14 mouse cellular contexts compared by ENCODE assay signal in genomic region chr4:58085340-58085739, GRCm38 (mm10).
DNase-seq lines count a peak whose midpoint lies in the region; ATAC-seq and TF ChIP-seq lines count a peak whose summit lies in the region.
"Had no signal": no experiment of that assay in that cellular context is flagged by ENCODE, and none has a peak within 500 bp of the region (broad histone marks: within the 10 kb centered on the region; RNA-seq: fewer than 3 reads in every experiment).

No protein-coding gene starts in this region.

- DNase-seq in heart, adult 11 months = peak; percentile 68
- no peak for DNase-seq in heart, postnatal 14 days
- no peak for DNase-seq in liver, postnatal 0 days
- DNase-seq in CH12.LX (ENCODE audit: extremely low read depth) = peak; percentile 17
- DNase-seq in brain, embryonic 14.5 days (ENCODE audit: low read depth) = no peak
- DNase-seq in ovary, postnatal 10 days (ENCODE audit: low spot score) = no peak
- no peak for DNase-seq in spleen, postnatal 14 days (ENCODE audit: low spot score in 2 of 2)
- DNase-seq: cerebellum, adult 8-10 months; heart, postnatal 10 days; lung, postnatal 4 days had no signal

- ATAC-seq in liver, postnatal 0 days = no peak
- no peak for ATAC-seq in liver, embryonic 12.5 days
- ATAC-seq: forebrain, embryonic 13.5 days; midbrain, embryonic 13.5 days; Patski had no signal

- TF ChIP-seq POLR2A in CH12.LX (IDR thresholded peaks at IDR 0.05; ENCODE audit: low read depth, low read length) = no peak
- TF ChIP-seq POLR2A in brain, embryonic 14.5 days (IDR thresholded peaks at IDR 0.05; ENCODE audit: borderline replicate concordance, extremely low read depth, insufficient read depth, insufficient read length, poor library complexity, severe bottlenecking) = no peak

- no peak overlapping the region for H3K27ac ChIP-seq in liver, postnatal 0 days (ENCODE audit: low read depth)
- no peak overlapping the region for H3K27ac ChIP-seq in liver, embryonic 12.5 days
- no peak overlapping the region for H3K27ac ChIP-seq in CH12.LX (ENCODE audit: insufficient read depth, low read depth)
- H3K27ac ChIP-seq: forebrain, embryonic 13.5 days; midbrain, embryonic 13.5 days had no signal

- H3K9ac ChIP-seq in liver, postnatal 0 days (replicated peaks) = no peak overlapping the region
- no peak overlapping the region for H3K9ac ChIP-seq in liver, embryonic 12.5 days
- H3K9ac ChIP-seq in CH12.LX (ENCODE audit: insufficient read depth, low read depth) = no peak overlapping the region
- H3K9ac ChIP-seq: forebrain, embryonic 13.5 days; midbrain, embryonic 13.5 days had no signal

- H3K36me3 ChIP-seq in liver, postnatal 0 days (replicated peaks; ENCODE audit: insufficient read depth, low read length) = no peaks in the 10 kb centered on the region
- H3K36me3 ChIP-seq in liver, embryonic 12.5 days = no peaks in the 10 kb centered on the region; the same call in 1 of the 2 replicates
- H3K36me3 ChIP-seq in CH12.LX (replicated peaks in 1 of 2; ENCODE audit: control insufficient read depth in 1 of 2, insufficient read depth in 1 of 2, low read length in 1 of 2) = no peaks in the 10 kb centered on the region
- H3K36me3 ChIP-seq: midbrain, embryonic 13.5 days had no signal

- no peaks in the 10 kb centered on the region for H3K9me3 ChIP-seq in liver, postnatal 0 days (ENCODE audit: low read length)
- no peaks in the 10 kb centered on the region for H3K9me3 ChIP-seq in liver, embryonic 12.5 days (replicated peaks)
- no peaks in the 10 kb centered on the region for H3K9me3 ChIP-seq in CH12.LX (replicated peaks; ENCODE audit: low read length)
- H3K9me3 ChIP-seq: forebrain, embryonic 13.5 days; midbrain, embryonic 13.5 days had no signal

- in situ Hi-C loops in CH12.LX (cut with MboI; ENCODE audit: low pct_ligation_motif_present, low pct_unique_long_range_greater_than_20kb, low sequenced_read_pairs) = loop anchor here (25.0 kb wide), 1 partner anchor 423 kb away; no protein-coding TSS in a partner anchor

- H3K79me2 ChIP-seq in CH12.LX (replicated peaks; ENCODE audit: control insufficient read depth, extremely low read depth, insufficient read depth, poor library complexity, severe bottlenecking) = no peaks in the 10 kb centered on the region

- intact Hi-C loops in heart, postnatal 14 days (cut with DNase I) = loop anchor here (10.0 kb wide), 1 partner anchor 169 kb away; no protein-coding TSS in a partner anchor

- WGBS in liver, postnatal 0 days (ENCODE audit: insufficient replicate concordance) = 75% methylated on average over 3 of the region's 3 CpGs
- 68% methylated on average over 3 of the region's 3 CpGs for WGBS in liver, embryonic 12.5 days (ENCODE audit: insufficient replicate concordance)

- no peak overlapping the region for H3K4me3 ChIP-seq in liver, postnatal 0 days (ENCODE audit: low read depth, low read length)
- no peak overlapping the region for H3K4me3 ChIP-seq in liver, embryonic 12.5 days
- no peak overlapping the region for H3K4me3 ChIP-seq in CH12.LX (replicated peaks in 1 of 3; ENCODE audit: low read depth in 2 of 3, low read length in 2 of 3, poor library complexity in 1 of 3)
- H3K4me3 ChIP-seq: forebrain, embryonic 13.5 days; midbrain, embryonic 13.5 days had no signal

- TF ChIP-seq EP300 in liver, postnatal 0 days (IDR thresholded peaks at IDR 0.05; ENCODE audit: low read depth) = no peak
- no peak for TF ChIP-seq EP300 in CH12.LX (IDR thresholded peaks at IDR 0.05; ENCODE audit: low read length)

- peak; percentile 25 for TF ChIP-seq CTCF in liver, postnatal 0 days (IDR thresholded peaks at IDR 0.05; ENCODE audit: low read depth)
- peak; percentile 19 to 41; a peak in 3 of 4 replicates for TF ChIP-seq CTCF in CH12.LX (conservative IDR thresholded peaks at IDR 0.05 in 1 of 2, IDR thresholded peaks at IDR 0.05 in 1 of 2; ENCODE audit: low read depth in 2 of 2, low read length in 2 of 2)
- peak; percentile 8; the same call in 1 of the 2 replicates for TF ChIP-seq CTCF in brain, embryonic 14.5 days (IDR thresholded peaks at IDR 0.05; ENCODE audit: borderline replicate concordance, extremely low read depth, insufficient read depth, insufficient read length)

- no peaks in the 10 kb centered on the region for H3K4me1 ChIP-seq in liver, postnatal 0 days (ENCODE audit: insufficient read depth)
- no peaks in the 10 kb centered on the region; the same call in 1 of the 2 replicates for H3K4me1 ChIP-seq in liver, embryonic 12.5 days
- H3K4me1 ChIP-seq in CH12.LX (ENCODE audit: control insufficient read depth in 1 of 2, insufficient read depth in 2 of 2) = no peaks in the 10 kb centered on the region
- H3K4me1 ChIP-seq: forebrain, embryonic 13.5 days; midbrain, embryonic 13.5 days had no signal

- no peak overlapping the region for H3K4me2 ChIP-seq in liver, postnatal 0 days (ENCODE audit: low read depth, low read length)
- no peak overlapping the region for H3K4me2 ChIP-seq in liver, embryonic 12.5 days
- H3K4me2 ChIP-seq in CH12.LX (ENCODE audit: insufficient read depth, low read depth, poor library complexity, severe bottlenecking) = no peak overlapping the region
- H3K4me2 ChIP-seq: forebrain, embryonic 13.5 days; midbrain, embryonic 13.5 days had no signal

- dilution Hi-C loops in CH12.LX (cut with MboI; ENCODE audit: extremely low pct_ligation_motif_present, extremely low pct_unique_long_range_greater_than_20kb, low sequenced_read_pairs) = no loop called here

- H3K27me3 ChIP-seq in liver, postnatal 0 days (ENCODE audit: insufficient read depth, low read length) = no peaks in the 10 kb centered on the region
- H3K27me3 ChIP-seq in liver, embryonic 12.5 days (replicated peaks) = no peaks in the 10 kb centered on the region
- no peaks in the 10 kb centered on the region for H3K27me3 ChIP-seq in CH12.LX (replicated peaks)
- H3K27me3 ChIP-seq: forebrain, embryonic 13.5 days; midbrain, embryonic 13.5 days; Patski had no signal

- peak; percentile 7 for TF ChIP-seq RAD21 in CH12.LX (IDR thresholded peaks at IDR 0.05; ENCODE audit: low read depth, low read length)

TF ChIP-seq in CH12.LX, 34 proteins besides CTCF, POLR2A, EP300 and RAD21:
- TF ChIP-seq MAZ (IDR thresholded peaks at IDR 0.05; ENCODE audit: low read depth, low read length) = no peak
- no peak for TF ChIP-seq MEF2A (IDR thresholded peaks at IDR 0.05; ENCODE audit: borderline replicate concordance, low read depth, low read length)
- no peak for TF ChIP-seq SIN3A (IDR thresholded peaks at IDR 0.05; ENCODE audit: low read length)
- no peak for TF ChIP-seq USF1 (IDR thresholded peaks at IDR 0.05; ENCODE audit: low read depth, low read length)
- TF ChIP-seq IRF4 (IDR thresholded peaks at IDR 0.05; ENCODE audit: low read depth, low read length) = no peak
- TF ChIP-seq SMC3 (IDR thresholded peaks at IDR 0.05; ENCODE audit: low read depth, low read length) = no peak
- TF ChIP-seq UBTF (IDR thresholded peaks at IDR 0.05; ENCODE audit: low read depth, low read length) = no peak
- TF ChIP-seq E2F4 (IDR thresholded peaks at IDR 0.05; ENCODE audit: insufficient replicate concordance, low read depth, low read length) = no peak
- TF ChIP-seq KAT2A (IDR thresholded peaks at IDR 0.05; ENCODE audit: insufficient replicate concordance, low read length) = no peak
- TF ChIP-seq CHD2 (IDR thresholded peaks at IDR 0.05; ENCODE audit: low read length) = no peak
- no peak for TF ChIP-seq TBP (conservative IDR thresholded peaks at IDR 0.05; ENCODE audit: low read depth, low read length)
- no peak for TF ChIP-seq JUND (conservative IDR thresholded peaks at IDR 0.05; ENCODE audit: low read depth, low read length)
- TF ChIP-seq GABPA (IDR thresholded peaks at IDR 0.05; ENCODE audit: insufficient replicate concordance, low read depth, low read length) = no peak
- no peak for TF ChIP-seq MXI1 (IDR thresholded peaks at IDR 0.05; ENCODE audit: low read depth, low read length)
- TF ChIP-seq POLR2AphosphoS2 (IDR thresholded peaks at IDR 0.05; ENCODE audit: low read depth, low read length) = no peak
- no peak for TF ChIP-seq BHLHE40 (IDR thresholded peaks at IDR 0.05; ENCODE audit: low read depth, low read length)

Comparison
In these comparisons a context has a peak if more than half of its experiments do, and no peak if none do; other contexts are left out.
1. DNase-seq: peak in heart, adult 11 months (single experiment) and CH12.LX (single experiment); none in heart, postnatal 14 days (0 of 2), liver, postnatal 0 days (single experiment), brain, embryonic 14.5 days (single experiment), ovary, postnatal 10 days (single experiment) and spleen, postnatal 14 days (0 of 2).
2. Peak in every context shown above with its lines, with median percentiles within 50 percentile points of each other: CTCF ChIP-seq.